Mouse (Mus musculus) adipocyte (in vitro differentiated cells): ENCODE data around the gene Kdm6b.

Source experiments
- DNase-seq: peaks from one replicate; pipeline ENCODE4 v3.0.0-alpha.2; 2016; ENCODE audit warnings: low spot score

Kdm6b gene

DNA sequence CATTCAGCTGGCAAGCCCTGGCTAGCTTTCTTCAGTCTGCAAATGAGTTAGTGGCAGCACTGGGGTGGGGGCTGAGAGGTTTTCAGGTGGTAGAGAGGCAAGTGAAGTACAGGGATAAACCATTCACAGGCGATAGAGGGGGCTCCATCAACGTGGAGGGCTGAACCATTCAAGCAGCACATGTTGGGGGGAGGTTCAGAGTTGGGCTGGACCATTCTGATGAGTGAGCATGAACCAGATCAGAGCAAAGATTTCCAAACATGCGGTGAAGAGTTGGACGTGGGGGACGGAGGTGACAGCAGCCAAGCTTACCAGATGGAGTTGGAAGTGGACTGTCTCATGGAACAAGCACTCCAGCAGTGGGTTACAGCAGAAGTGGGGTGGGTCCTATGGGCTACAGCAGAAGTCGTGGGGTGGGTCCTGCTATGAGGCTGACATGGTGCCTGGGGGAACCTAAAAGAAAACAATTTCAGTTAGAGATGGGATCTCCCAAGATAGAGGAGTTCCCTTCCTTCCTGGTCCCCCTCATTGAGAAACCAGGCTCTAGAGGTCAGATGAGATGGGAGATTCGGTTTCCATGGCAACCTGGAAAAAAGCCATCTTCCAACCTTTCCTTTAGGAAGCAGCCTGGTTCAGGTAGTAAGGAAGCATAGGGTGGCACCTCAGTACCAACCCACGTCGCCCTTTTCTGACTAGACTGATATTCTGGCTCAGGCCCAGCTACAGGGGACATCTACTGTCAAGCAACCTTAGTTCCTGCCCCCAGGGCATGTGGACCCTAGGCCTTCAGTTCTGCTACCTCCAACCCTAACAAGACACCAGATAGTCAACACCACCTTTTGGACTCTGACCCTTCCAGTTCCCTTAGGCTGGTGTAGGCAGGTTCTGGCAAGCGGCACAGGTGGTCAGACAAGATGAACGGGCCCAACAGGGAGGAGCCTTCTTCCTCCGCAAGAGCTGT lies at the start of gene Kdm6b:
Gene Kdm6b, minus strand, starts transcription at position 455 of the 961 bp plus-strand sequence.
- DNase-seq, result peak; percentile 34

- no peak for DNase-seq
These were observed 48.1 kb upstream of the Kdm6b start for GRCm38 (mm10) chr11:69461568-69461967.

DNA sequence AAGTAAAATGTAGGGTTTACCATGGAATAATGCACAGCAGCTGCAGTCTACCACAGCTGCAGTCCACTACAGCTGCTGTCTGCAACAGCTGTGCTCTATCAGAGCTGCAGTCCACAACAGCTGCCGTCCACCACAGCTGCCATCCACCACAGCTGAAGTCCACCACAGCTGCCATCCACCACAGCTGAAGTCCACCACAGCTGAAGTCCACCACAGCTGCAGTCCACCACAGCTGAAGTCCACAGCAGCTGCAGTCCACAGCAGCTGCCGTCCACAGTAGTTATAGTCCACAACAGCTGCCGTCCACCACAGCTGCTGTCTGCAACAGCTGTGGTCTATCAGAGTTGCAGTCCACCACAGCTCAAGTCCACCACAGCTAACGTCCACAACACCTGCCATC lies 46.4 kb upstream of the Kdm6b start:
- DNase-seq, result no peak

GRCm38 (mm10) chr11:69457006-69457579 lies 43.6 kb upstream of the Kdm6b start:
- no peak for DNase-seq

GRCm38 (mm10) chr11:69452114-69452867 lies 38.8 kb upstream of the Kdm6b start:
- DNase-seq, result no peak

- DNase-seq, result no peak
These were observed 33.8 kb upstream of the Kdm6b start for GRCm38 (mm10) chr11:69447299-69447698.

DNA sequence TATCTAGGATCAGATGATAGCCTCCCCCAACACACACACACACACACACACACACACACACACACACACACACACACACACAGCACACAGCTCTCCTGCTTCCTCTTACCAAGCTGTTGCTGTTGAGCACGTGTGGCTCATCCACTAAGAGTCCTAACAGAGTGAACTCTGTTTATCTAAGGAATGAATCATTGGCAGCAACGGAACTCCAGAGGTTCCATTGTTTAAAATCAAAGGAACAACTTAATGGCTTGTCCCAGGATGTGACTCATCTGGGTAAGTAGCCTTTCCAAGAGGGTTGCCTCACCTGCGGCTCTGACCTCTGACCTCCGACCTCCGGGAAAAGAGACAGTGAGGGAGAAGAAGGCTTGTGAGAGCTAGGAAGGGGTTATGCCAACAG lies 29.9 kb upstream of the Kdm6b start:
- DNase-seq, result no peak

DNA sequence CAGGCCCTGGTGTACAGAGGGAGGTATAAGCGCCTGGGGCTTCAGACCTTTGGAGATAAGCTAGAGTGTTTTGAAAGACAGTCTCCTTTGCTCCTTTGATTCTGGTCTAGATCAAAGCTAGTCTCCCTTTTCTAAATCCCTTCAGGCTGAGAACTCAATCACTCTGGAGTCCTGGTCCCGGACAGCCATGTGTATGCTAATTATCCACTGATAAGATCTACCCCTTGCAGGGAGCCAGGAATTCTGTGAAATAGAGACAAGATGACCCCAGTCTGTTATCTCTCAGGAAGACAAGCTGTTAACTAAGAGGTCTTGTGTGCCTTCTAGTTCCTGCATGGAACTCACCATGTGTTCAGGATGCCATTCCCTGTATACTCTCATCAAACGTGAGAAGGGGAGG lies 23.8 kb upstream of the Kdm6b start:
- no peak for DNase-seq

- DNase-seq, result no peak
These were observed 19.7 kb upstream of the Kdm6b start for GRCm38 (mm10) chr11:69433189-69433588.

DNA sequence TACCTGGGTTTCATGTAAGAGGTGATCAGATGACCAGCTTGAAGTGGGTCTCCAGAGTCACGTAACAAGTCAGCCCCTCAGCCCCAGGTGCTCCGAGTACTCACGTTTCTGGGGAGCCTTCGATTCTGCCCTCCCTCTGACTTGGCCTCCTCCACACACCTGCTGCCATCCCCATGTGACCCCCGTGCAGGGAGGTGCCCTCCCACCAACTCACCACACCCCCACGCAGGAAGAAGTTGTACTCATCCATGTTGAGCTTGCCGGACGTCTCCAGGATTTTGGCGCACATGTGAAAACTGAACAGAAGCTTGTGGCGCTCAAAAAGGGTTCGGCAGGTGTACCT lies 19.1 kb upstream of the Kdm6b start:
- DNase-seq, result no peak

DNA sequence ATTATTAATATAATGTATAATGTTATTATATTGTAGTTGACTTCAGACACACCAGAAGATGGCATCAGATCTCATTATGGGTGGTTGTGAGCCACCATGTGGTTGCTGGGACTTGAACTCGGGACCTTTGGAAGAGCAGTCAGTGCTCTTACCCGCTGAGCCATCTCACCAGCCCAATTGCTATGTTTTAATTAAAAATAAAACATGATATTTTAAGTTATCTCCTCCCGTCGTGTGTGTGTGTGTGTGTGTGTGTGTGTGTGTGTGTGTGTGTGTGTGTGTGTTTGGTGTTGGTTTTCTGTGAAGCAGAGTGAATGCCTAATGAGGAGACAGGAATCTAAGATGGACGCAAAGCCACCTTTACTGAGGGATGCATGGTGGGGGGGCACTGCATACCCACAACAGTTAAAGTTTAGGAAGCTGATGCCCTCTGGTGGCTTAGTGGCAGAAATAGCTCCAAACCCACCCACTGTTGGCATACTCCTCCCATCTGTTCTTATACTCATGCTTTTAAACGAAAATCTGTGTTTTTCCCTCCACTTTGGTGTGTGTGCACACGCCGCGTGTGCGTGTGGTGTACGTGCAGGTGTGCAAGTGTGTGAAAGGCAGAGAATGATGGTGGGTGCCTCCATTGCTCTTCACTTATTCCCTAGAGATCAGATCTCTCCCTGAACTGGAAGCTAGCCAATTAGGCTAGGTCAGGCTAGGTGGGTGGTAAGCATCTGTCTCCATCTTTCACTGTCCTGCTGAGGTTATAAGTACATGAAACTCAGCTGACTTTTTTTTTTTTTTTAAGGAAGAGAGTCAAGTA lies 18.6 kb upstream of the Kdm6b start:
- peak; percentile 71 for DNase-seq

DNA sequence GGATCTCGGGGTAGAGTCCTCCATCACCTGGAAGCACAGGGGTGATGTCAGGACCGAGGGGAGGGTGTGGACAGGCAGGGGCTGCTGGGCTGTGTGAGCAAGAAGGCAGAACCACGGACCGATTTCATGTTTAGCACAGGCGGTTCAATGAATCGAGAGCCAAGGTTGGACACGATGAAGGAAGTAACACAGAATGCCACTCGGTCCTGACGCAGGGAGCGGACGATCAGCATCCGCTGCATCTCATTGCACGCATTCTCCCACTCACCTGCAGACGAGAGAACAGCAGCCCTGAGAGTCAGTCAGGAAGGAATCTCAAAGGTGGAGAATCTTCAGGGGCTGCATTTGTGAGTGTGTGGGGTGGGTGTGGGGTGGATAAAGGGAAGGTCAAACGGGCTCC lies 17.2 kb upstream of the Kdm6b start:
- no peak for DNase-seq

DNA sequence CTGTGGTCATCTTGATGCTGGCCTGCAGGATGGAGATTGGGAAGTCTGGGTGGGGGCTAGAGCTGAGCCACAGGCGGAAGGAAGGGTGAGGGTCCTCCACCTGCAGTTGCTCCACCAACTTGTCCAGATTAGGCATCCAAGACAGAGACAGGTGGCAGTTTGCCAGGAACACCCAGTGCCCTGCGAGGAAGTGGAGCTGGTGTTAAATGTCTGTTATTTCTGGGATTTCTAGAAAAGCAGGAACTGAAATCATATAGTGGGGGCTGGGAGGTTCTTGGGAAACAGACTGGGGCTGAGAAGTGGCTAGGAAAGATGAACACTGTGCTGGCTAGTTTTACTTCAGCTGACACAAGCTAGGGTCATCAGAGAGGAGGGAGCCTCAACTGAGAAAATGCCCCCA lies 15.8 kb upstream of the Kdm6b start:
- no peak for DNase-seq

- peak; percentile 32 for DNase-seq
These were observed 15.3 kb upstream of the Kdm6b start for GRCm38 (mm10) chr11:69428751-69429150.

DNA sequence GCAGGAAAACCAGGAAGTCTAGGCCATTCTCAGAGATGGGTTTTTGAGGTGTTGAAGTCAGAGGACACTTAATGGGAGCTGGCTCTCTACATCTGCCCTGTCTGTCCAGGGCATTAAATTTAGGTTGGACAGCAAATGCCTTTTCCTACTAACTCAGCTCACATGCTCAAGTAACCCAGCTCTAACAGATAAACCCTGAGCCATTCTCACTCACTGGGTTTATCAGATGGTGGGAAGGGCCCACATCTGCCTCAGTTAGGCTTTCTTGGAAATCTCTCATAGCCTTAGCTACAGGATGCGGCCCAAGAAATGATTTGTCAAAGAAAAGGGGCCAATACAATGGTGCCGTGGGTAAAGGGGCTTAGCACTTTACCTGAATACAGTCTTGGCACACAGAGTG lies 12.8 kb upstream of the Kdm6b start:
- no peak for DNase-seq

DNA sequence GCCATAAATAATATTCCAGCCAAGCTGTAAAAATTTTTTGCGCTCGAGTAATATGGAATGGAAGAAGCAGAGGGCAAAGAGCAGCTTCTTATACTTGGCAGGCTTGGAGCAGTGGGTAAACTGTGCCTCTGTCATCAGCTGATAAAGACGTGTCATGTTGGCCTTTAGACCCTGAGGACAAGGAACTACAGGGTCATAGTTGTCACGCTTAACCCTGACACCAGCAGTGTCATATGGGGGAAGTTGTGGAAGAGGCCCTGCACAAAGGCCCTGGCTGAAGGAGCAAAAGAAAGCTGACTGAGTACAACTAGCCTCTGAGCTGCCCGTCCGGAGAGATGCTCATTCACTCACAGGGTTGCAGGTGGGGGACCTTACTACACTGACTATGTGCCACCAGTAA lies 10.4 kb upstream of the Kdm6b start:
- no peak for DNase-seq

GRCm38 (mm10) chr11:69422842-69423241 lies 9.4 kb upstream of the Kdm6b start:
- DNase-seq, result no peak

DNA sequence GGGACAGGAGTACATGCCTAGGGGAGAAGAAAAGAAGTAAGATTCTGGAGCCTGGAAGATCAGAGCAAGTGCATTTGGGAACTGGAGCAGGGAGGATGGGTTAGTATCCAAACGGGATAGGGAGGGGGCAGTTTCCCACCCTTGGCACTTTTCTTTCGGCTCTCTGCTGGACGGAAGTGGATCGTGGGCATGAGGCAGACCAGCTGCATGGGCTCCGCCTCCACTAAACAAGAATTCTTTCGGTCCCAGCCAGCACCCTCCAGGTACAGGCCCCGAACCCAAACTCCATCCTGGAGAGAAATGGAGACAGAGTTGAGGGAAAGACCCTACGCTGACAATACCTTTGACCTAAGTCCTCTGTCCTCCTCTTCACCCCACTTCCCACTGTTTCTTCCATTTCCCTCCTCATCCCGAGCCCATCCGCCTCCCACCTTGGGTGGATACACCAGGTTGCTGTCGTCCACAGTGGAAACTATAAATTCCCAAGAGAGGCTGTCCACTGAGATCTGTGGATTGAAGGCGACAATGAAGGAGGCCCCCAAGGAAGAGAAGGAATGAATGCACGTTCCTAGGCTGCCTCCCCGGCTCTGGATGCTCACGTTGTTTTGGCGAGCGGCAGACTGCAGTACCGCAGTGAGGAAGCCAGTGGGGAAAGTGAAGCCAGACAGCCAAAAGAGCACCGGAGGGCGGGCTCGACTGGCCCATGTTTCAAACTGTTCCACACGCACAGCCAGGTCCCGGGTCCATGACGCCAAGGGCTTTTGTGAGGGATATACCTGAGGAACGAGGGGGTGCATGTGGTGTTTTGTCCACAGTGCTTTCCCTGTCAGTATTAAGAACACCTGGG lies 7.9 kb upstream of the Kdm6b start:
- DNase-seq, result no peak

DNA sequence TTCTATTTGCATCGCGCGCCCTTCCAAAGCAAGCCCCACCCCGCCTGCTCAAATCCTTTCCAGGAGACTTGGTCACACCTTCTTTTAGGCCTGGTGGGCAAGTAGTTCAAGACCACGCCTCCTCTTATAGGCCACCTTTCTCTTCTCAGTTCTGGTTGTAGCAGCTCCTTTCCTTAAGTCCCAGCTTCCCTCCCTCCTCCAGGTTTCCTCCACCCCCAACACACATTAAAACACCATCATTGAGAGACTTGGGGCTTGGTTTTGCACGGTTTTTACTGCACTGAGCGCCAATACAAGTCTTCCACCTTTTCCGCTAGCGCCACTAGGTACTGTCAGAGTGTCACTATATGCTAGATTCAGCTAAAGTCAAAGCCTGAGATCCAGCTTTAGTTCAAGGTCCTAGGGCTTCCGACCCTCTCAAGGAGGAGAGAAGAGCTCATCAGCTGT lies 7.1 kb upstream of the Kdm6b start:
- DNase-seq, result no peak

DNA sequence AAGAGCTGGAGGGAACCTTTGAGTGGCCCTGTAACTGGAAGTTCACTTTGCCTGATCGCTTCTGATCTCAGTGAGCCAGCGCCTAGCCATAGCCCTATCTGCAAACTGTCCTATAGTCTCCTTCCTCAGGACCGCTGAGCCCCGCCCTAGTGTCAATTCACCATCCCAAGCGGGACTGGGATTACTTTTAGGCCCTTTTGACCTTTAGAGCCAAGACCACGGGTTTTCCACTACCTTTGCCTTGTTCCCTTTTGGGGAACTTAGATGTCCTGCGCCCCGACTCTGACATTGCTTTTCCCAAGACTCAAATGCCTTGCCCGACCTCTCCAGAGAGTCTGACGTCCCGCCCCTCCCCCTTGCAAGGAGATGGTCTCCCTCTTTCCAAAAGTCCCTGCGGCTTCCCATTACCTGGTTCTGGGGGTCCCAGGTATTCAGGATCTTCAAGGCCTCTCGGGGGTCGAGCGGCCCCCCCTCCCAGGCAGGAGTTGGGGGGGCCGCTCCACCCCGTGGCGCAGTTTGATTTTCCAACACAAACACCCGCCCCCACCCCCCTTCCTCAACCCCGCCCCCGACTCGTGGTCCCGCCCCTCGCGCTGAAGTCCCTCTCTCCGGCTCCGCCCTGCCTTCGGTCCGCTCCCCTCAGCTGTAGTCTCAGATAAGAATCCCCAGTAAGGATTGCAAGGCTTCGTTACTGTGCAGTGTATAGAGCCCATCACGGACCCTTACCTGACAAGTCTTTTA lies 6.5 kb upstream of the Kdm6b start:
- peak; percentile 74 for DNase-seq
